Mouse (Mus musculus) intestine, embryonic 16.5 days (tissue): ENCODE results near the gene Kctd20. TPM values are rescaled to one million over a fixed set of nuclear protein-coding genes. Genes with fewer than 3 reads are reported as not detected.

Source experiments
- ATAC-seq: fragments of 200-750 bp; cut with Nextera tagmentation; 2 replicates; pipeline ENCODE4 v1.8.0; 2017; ENCODE audit warnings: moderate TSS enrichment, moderate library complexity
- H3K27ac ChIP-seq: fragments of 300-500 bp; sonication (generic); 2 replicates; pipeline ENCODE4 v1.5.1; 2014; ENCODE audit warnings: mild to moderate bottlenecking, low read length
- H3K27me3 ChIP-seq: fragments of 300-500 bp; sonication (generic); replicated peaks from 2 replicates; pipeline ENCODE4 v1.6.1; 2014; ENCODE audit warnings: low read length, control low read depth, mixed read lengths; ENCODE audit not compliant: control insufficient read depth, insufficient read depth
- H3K36me3 ChIP-seq: fragments of 300-500 bp; sonication (generic); 2 replicates; pipeline ENCODE4 v1.6.1; 2014; ENCODE audit warnings: low read length, control low read depth; ENCODE audit not compliant: control insufficient read depth, insufficient read depth
- H3K4me1 ChIP-seq: fragments of 300-500 bp; sonication (generic); 2 replicates; pipeline ENCODE4 v1.6.1; 2014; ENCODE audit warnings: low read length, control low read depth, mixed read lengths; ENCODE audit not compliant: control insufficient read depth, insufficient read depth
- H3K4me2 ChIP-seq: fragments of 300-500 bp; sonication (generic); 2 replicates; pipeline ENCODE4 v1.6.1; 2014; ENCODE audit warnings: low read depth, low read length, control low read depth
- H3K4me3 ChIP-seq: fragments of 300-500 bp; sonication (generic); 2 replicates; pipeline ENCODE4 v1.5.1; 2014; ENCODE audit warnings: mild to moderate bottlenecking, low read length
- H3K9ac ChIP-seq: fragments of 300-500 bp; sonication (generic); 2 replicates; pipeline ENCODE4 v1.6.1; 2014; ENCODE audit warnings: low read depth, low read length
- H3K9me3 ChIP-seq: fragments of 300-500 bp; sonication (generic); 2 replicates; pipeline ENCODE4 v1.6.1; 2016; ENCODE audit warnings: low read length, control low read depth; ENCODE audit not compliant: control insufficient read depth
- WGBS: fragments of 180-500 bp; shearing (Covaris S2); extraction: QIAGEN DNeasy Blood & Tissue Kit; methylation state at CpG from one replicate; pipeline ENCODE4 v1.1.7; 2014; 5-methylcytosine and 5-hydroxymethylcytosine counted together
- polyA plus RNA-seq: library from polyadenylated mRNA; unstranded; fragments of >200 nt; fragmentation: Nextera tagmentation; extraction: Ambion mirVana; gene quantifications from 2 replicates; pipeline ENCODE4 v1.2.1, GENCODE M21; 2015

The Kctd20 gene
- 57.0 and 62.3 TPM in 2 replicates for polyA plus RNA-seq

DNA sequence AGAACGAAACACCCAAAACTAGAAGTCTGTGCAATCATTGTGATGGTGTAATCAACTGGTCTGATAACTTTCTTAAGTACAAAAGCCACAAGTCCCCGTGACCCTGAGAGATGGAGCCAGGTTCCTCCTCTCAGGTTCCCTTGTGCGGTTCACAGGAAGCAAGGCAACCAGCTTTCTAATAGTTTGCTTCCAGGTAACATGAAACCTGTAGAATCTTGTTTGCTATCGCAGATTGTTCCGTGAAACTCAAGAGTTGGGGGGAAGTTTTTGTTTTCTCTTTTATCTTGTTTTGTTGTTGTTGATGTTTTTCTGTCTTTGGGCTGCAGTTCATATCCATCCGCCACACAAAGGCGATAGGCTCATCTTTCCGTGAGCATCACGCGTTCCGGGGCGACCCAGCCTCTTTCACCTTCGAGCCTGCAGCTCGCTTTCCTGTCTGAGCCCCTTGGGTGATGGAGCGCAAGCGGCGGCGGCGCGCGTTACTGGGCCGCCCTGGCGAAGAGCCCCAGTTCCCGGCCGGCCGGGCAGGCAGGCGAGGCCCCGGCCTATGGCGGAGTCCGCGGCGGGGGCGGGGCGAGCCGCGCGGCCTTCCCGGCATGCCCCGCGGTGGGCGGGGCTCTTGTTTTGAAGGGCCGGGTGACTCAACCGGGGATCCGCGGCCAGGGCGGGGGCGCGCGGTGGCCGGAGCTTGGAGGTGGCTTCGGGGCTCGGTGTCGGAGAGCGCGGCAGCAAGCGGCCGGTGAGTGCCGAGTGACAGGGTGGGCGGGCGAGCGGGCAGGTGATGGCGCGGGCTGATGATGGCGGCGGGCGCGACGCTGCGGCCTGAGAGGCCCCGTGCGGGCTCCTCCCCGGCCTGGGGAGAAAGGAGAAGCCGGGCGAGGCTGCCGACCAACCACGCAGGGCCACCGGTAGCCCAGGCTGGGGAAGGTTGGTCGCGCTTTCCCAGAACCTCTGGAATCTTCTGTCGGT is at the start of gene Kctd20:
Kctd20 (plus strand) TSS at position 120 of the 969 bp plus-strand sequence.
- under 1% methylated on average over 78 of the region's 80 CpGs for WGBS
- Histone ChIP-seq H3K4me2 (peak within 1 kb of the TSS; percentile 86), H3K27me3 (no peaks in the 10 kb centered on the region)

GRCm38 (mm10) chr17:28904546-28905376 is 47.0 kb upstream of the Kctd20 start:
- H3K27ac ChIP-seq, result no peak overlapping the region
- no peak overlapping the region for H3K9ac ChIP-seq
- peaks cover 2% of the 10 kb centered on the region; the same call in 1 of the 2 replicates for H3K36me3 ChIP-seq
- no peaks in the 10 kb centered on the region for H3K27me3 ChIP-seq
- H3K9me3 ChIP-seq, result no peaks in the 10 kb centered on the region
- no peak overlapping the region for H3K4me3 ChIP-seq
- H3K4me1 ChIP-seq, result peaks cover 7% of the 10 kb centered on the region
- WGBS, result 33% methylated on average over 23 of the region's 23 CpGs
- H3K4me2 ChIP-seq, result no peak overlapping the region
- no peak for ATAC-seq

More for the DNA sequence above, at the start of gene Kctd20:
- H3K4me1 ChIP-seq, result peaks cover 14% of the 10 kb centered on the region
- peak; percentile 97 for ATAC-seq
- H3K9ac ChIP-seq, result peak within 1 kb of the TSS; percentile 92
- no peaks in the 10 kb centered on the region for H3K9me3 ChIP-seq
- H3K4me3 ChIP-seq, result peak within 1 kb of the TSS; percentile 74
- no peaks in the 10 kb centered on the region for H3K36me3 ChIP-seq
- peak within 1 kb of the TSS; percentile 96 for H3K27ac ChIP-seq

GRCm38 (mm10) chr17:28905377-28905916 is 46.3 kb upstream of the Kctd20 start:
- no peaks in the 10 kb centered on the region for H3K9me3 ChIP-seq
- H3K27ac ChIP-seq, result no peak overlapping the region
- H3K4me3 ChIP-seq, result no peak overlapping the region
- ATAC-seq, result no peak
- no peaks in the 10 kb centered on the region for H3K27me3 ChIP-seq
- no peak overlapping the region for H3K9ac ChIP-seq
- H3K36me3 ChIP-seq, result peaks cover 2% of the 10 kb centered on the region; the same call in 1 of the 2 replicates
- peaks cover 12% of the 10 kb centered on the region for H3K4me1 ChIP-seq
- WGBS, result 78% methylated on average over 13 of the region's 13 CpGs
- H3K4me2 ChIP-seq, result no peak overlapping the region

DNA sequence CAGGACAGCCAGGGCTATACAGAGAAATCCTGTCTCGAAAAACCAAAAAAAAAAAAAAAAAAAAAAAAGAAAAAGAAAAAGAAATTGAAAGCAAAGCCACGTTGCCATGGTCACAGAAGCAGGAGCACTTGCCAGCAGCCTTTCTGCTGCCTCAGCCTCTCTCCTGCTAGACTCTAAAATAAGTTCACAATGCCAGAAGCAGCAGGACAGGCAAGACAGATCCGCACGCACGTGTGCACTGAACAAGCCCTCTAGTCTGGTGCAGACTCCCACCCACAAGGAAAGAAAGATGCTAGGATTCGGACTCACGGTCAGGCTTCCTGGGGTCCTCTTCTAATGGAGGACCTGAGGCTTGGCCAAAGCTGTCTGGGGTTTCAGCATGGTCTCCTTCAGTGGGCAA is 43.8 kb upstream of the Kctd20 start:
- Histone ChIP-seq H3K4me3 (no peak overlapping the region), H3K36me3 (no peaks in the 10 kb centered on the region), H3K9ac (no peak overlapping the region), H3K4me1 (peaks cover 16% of the 10 kb centered on the region), H3K9me3 (no peaks in the 10 kb centered on the region), H3K4me2 (no peak overlapping the region), H3K27me3 (no peaks in the 10 kb centered on the region), H3K27ac (no peak overlapping the region)
- ATAC-seq, result no peak
- WGBS, result 80% methylated on average over 7 of the region's 7 CpGs

DNA sequence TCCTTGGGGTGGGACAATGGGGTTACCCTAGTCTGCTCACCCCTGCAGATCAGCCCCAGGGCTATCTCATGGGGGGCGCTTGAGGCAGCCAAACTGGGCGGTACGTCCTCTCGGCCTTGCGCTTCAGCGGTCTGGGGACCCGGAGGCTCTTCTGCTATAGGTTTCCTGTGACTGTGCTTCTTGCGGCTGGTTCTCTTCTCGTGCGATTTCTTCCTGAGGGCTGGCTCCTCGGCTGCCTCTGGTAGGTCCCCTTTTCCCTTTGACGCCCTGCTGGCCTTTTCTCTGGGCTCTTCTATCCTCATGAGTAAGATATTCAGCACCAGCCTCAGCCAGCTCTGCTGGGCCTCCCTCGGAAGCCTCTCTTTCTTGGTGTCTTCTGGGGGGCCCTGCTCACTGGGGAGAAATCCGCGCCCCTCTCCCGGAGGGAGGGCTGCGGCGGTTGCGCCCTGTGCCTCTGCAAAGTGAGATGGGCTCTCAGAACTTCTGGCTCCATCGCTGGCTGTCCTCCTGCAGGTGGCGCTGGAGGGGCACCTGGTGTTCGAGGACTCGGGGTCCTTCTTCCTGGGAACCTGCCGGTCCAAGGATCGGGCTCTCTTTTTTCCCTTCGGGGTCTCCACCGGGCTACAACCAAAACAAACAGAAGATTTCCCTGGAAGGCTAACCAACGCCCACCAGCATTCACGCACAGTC is 42.4 kb upstream of the Kctd20 start:
- 9% methylated on average over 29 of the region's 29 CpGs for WGBS
- Histone ChIP-seq H3K9me3 (no peaks in the 10 kb centered on the region), H3K27ac (0 out of 2 replicates have a peak overlapping the region, but pooled peaks have one; percentile 9), H3K36me3 (no peaks in the 10 kb centered on the region), H3K27me3 (no peaks in the 10 kb centered on the region), H3K9ac (peak overlapping the region; percentile 54), H3K4me1 (peaks cover 18% of the 10 kb centered on the region), H3K4me2 (peak overlapping the region; percentile 51), H3K4me3 (peak overlapping the region; percentile 23)
- no peak for ATAC-seq

GRCm38 (mm10) chr17:28910139-28910538 is 41.6 kb upstream of the Kctd20 start:
- Histone ChIP-seq H3K9me3 (no peaks in the 10 kb centered on the region), H3K27ac (peak overlapping the region; percentile 19; the same call in 1 of the 2 replicates), H3K4me2 (peak overlapping the region; percentile 51; the same call in 1 of the 2 replicates), H3K36me3 (no peaks in the 10 kb centered on the region), H3K27me3 (no peaks in the 10 kb centered on the region), H3K4me1 (peaks cover 18% of the 10 kb centered on the region), H3K9ac (peak overlapping the region; percentile 54; the same call in 1 of the 2 replicates), H3K4me3 (peak overlapping the region; percentile 23; the same call in 1 of the 2 replicates)
- 28% methylated on average over 7 of the region's 7 CpGs for WGBS
- peak; percentile 42 for ATAC-seq

- peak overlapping the region; percentile 16 for H3K27ac ChIP-seq
- whole genome bisulfite sequencing, result 37% methylated on average over 5 of the region's 5 CpGs
- no peaks in the 10 kb centered on the region for H3K27me3 ChIP-seq
- ATAC-seq, result peak; percentile 30
- H3K9ac ChIP-seq, result no peak overlapping the region
- H3K36me3 ChIP-seq, result no peaks in the 10 kb centered on the region
- peak overlapping the region; percentile 45; the same call in 1 of the 2 replicates for H3K4me2 ChIP-seq
- H3K4me1 ChIP-seq, result peaks cover 18% of the 10 kb centered on the region
- H3K4me3 ChIP-seq, result 0 out of 2 replicates have a peak overlapping the region, but pooled peaks have one; percentile 7
- H3K9me3 ChIP-seq, result no peaks in the 10 kb centered on the region
Observed at GRCm38 (mm10) chr17:28913200-28913599, 38.5 kb upstream of the Kctd20 start.

- peak overlapping the region; percentile 90 for H3K27ac ChIP-seq
- no peaks in the 10 kb centered on the region for H3K36me3 ChIP-seq
- H3K4me2 ChIP-seq, result peak overlapping the region; percentile 45
- H3K9ac ChIP-seq, result peak overlapping the region; percentile 46
- 0 out of 2 replicates have a peak, but pooled peaks have one; percentile 21 for ATAC-seq
- WGBS, result 47% methylated on average over 6 of the region's 6 CpGs
- H3K9me3 ChIP-seq, result no peaks in the 10 kb centered on the region
- H3K4me1 ChIP-seq, result peaks cover 18% of the 10 kb centered on the region
- peak overlapping the region; percentile 30 for H3K4me3 ChIP-seq
- H3K27me3 ChIP-seq, result no peaks in the 10 kb centered on the region
Observed at GRCm38 (mm10) chr17:28913940-28914339, 37.8 kb upstream of the Kctd20 start.
